In the genomic region with DNA sequence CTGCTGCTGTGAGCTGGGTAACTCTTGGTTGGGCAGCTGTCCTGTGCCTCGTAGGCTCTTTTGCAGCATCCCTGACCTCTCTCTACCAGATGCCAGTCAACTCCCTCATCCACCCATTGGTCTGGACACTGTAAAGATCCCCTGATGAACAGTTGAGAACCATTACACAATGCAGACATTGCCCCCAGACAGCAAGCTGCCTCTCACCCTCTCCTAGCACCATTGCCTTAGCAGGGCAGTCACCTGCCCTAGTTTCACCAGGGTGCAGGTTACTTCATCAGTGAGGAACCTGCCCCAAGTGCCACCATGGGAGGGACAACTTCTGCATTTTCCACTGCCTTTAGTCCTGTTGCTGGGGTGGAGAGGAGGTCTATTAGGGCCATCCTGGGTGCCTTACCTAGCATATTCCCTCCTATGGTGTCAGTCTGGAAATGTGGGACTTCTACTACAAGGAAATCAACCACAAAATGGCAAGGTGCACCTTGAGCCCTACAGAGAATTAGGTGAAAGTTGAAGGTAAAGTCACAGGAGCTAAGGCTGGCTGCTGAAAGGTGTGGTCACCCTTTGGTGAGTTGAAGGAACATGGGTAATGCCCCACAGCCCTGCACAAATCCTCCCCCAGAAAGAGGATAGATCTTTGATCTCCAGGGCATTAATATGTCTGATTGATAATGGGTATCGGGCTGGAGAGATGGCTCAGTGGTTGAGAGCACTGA, we compare ENCODE assay signal across 29 mouse cellular contexts. TPM values are rescaled to one million over a fixed set of nuclear protein-coding genes. Genes with fewer than 3 reads are reported as not detected.
"Had no signal": no experiment of that assay in that cellular context is flagged by ENCODE, and none has a peak within 500 bp of the region (broad histone marks: within the 10 kb centered on the region; RNA-seq: fewer than 3 reads in every experiment).

No protein-coding gene starts in this region.

- H3K4me2 ChIP-seq: liver, embryonic 11.5 days; lung, embryonic 15.5 days; midbrain, embryonic 11.5 days had no signal

- H3K27me3 ChIP-seq: lung, embryonic 15.5 days had no signal

- H3K27ac ChIP-seq: liver, embryonic 14.5 days; lung, embryonic 15.5 days had no signal

- H3K4me3 ChIP-seq: lung, embryonic 15.5 days had no signal

- H3K9me3 ChIP-seq: lung, embryonic 15.5 days had no signal

- DNase-seq: kidney, adult 18-20 months; kidney, adult 9 months; kidney, postnatal 14 days; kidney, postnatal 4 days; lung, postnatal 10 days; lung, postnatal 36 days; midbrain, embryonic 14.5 days; right cerebral cortex, adult 18-20 months; right cerebral cortex, postnatal 14 days; right cerebral cortex, postnatal 4 days; spleen, adult 18-20 months; thymus, adult 2 months; thymus, postnatal 14 days; thymus, postnatal 4 days had no signal

- H3K9ac ChIP-seq: liver, embryonic 14.5 days; lung, embryonic 15.5 days had no signal

RNA-seq across cellular contexts. Expression of a gene that starts 33.8 kb away (rescaled TPM):
- total RNA-seq: layer of hippocampus, adult 18-20 months; layer of hippocampus, postnatal 14 days; left cerebral cortex, postnatal 25 days; megakaryocyte-erythroid progenitor cell, adult 5-6 weeks; midbrain, postnatal 0 days had no signal
- polyA plus RNA-seq: kidney, embryonic 16.5 days; limb, embryonic 11.5 days; limb, embryonic 14.5 days; liver, embryonic 14.5 days; lung, embryonic 15.5 days; midbrain, embryonic 11.5 days; midbrain, embryonic 14.5 days; midbrain, postnatal 0 days; neural tube, embryonic 11.5 days; neural tube, embryonic 14.5 days; stomach, embryonic 16.5 days; thymus, adult 2 months had no signal
